Mouse (Mus musculus) T-helper 2 cell (primary cell): Measurements from ENCODE around the gene Srsf1.

Experiments
- in situ Hi-C: fragments of 300-600 bp; cut with MboI, MseI; formaldehyde crosslinking; loops from one replicate; pipeline ENCODE4 v1.15.1; 2025; ENCODE audit warnings: high pct_unique_total_duplicates

The Srsf1 gene

DNA sequence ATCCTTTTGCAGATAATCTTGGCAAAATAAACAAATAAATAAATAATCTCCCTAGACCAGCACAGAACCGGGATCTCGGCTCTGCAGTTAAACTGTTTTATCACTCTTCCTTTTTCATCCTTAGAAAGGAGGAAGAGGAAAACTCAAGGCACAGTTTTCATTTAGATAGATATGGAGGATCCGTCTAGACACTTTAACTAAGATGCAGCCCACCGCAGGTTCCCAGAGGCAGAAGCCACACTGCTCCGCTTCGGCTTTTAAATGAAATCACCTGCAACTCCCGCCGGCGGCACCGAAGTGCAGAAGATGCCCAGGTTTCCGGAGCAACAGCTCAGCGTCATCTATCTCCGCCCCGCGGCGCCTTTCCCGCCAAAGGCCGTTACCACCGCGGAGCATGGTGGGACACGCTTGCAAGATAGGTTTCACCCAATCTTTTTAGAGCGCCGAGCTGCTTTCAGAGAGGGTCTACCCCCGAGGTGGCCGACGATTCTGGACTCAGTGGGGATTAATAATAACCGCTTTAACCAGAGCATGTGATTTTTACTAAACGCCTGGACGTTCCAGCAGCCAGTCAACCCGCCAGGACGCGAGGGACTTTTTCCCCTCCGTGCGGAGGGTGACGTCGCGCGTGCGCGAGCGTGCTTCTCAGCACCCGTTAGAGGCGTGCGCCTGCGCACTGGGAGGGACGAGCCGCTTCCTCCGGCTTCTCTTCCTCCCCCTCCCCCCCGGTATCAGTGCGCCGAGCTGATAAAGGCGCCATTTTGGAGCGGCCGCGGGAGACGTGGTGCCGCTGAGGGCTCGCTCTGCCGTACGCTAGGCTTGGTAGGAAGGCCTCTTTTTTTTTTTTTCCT is at the start of gene Srsf1:
Gene Srsf1 (plus strand): TSS at position 430 of the 851 bp plus-strand sequence.
- in situ Hi-C loops = loop anchor here (10.0 kb wide), 2 partner anchors 292 to 578 kb away; no protein-coding TSS in a partner anchor

DNA sequence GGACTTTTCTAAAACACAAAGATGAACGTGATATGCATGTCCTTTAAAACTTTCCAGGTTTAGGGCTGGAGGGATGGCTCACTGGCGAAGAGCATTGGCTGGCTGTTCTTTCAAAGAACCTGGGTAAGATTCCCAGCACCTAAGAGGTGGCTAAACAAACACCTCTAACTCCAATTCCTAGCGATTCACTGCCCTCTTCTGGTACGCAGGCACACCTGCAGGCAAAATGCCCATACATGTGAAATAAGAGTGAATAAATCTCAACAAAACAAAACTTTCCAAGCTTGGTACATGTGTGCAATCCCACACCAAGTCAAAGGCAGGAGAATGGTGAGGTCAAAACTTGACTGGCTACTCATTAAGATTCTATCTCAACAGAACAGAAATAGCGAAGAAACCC is 47.4 kb upstream of the Srsf1 start:
- in situ Hi-C loops = loop anchor here (5.0 kb wide), 1 partner anchor 33 kb away; no protein-coding TSS in a partner anchor

DNA sequence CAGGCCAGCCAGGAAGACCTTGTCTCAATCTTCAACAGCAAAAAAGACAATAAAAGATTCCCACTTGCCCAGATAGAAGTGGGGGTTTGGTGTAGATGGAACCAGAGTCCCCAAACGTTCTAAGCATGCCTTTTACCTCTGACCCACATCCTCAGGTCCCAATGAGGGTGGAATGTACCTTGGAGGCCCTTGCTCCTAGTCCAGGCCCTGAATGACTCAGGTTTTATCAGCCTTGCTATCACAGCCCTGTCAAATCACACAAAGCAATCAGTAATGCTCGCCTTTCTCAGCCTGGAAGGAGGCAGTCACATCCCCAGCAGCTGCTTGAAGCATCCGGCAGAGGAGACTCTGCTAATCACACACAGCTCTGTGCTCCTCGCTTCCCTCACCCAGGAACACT is 44.4 kb upstream of the Srsf1 start:
- in situ Hi-C loops = no loop called here

DNA sequence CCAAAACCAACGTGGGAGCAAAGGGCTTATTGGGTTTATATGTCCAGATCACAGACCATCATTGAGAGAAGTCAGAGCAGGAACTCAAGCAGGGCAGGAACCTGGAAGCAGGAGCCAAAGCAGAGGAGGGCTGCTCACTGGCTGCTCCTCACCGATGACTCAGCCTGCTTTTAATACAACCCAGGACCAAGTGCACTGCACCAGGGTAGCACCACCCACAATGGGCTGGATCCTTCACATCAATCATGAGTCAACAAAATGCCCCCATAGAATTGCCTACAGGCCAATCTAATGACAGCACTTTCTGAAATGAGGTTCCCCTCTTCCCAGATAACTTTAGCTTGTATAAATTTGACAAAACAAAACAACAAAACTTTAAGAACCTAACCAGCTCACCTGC is 43.0 kb upstream of the Srsf1 start:
- in situ Hi-C loops = no loop called here

DNA sequence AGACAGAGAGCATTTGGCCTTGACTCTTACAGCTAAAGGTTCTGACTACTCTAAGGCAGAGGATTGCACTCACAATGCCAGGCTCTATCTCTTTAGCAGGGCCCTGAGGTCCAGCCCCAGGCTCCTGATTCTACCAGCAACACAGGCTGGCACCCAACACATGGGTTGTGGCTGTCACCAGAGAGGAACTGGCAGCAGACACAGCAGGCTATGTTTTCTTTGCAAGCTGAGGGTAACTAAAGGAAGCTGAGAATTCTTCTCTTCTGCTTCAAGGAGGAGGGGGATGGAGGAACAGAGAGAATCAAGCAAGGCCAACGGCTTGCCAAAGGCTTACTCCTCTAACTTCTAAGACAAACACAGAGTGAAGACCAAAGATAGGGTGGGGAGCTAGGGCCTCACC is 38.5 kb upstream of the Srsf1 start:
- in situ Hi-C loops = no loop called here

DNA sequence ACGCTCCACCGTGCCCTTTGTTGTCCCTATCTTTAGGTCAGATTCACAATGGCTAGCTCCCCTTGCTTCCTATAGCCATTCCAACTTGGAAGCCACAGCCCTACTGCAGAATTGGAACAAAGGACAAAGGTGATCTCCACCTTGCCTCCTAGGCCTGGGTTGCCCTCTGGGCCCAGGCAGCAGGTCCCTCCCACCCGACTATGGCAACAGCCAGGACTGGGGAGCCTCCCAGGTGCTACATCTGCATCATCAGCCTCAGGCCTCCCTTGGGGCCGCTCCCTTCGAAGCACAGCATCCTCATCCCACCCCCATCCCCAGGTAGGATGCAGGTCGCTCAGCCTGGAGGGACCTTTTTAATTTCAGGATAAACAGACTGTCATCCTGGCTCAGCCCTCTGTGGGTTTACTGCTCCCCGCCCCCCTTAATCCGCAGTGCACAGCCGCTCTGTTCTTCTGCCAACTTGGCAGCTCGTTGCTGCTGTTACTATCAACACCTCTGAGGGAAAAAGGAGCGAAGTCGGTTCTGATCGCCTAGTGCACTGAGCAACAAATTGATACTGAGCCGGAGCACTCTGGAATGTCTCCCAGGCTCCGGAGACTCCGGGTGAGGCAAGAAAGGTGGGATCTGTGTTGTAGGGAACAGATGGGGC is 37.5 kb upstream of the Srsf1 start:
- in situ Hi-C loops = no loop called here

DNA sequence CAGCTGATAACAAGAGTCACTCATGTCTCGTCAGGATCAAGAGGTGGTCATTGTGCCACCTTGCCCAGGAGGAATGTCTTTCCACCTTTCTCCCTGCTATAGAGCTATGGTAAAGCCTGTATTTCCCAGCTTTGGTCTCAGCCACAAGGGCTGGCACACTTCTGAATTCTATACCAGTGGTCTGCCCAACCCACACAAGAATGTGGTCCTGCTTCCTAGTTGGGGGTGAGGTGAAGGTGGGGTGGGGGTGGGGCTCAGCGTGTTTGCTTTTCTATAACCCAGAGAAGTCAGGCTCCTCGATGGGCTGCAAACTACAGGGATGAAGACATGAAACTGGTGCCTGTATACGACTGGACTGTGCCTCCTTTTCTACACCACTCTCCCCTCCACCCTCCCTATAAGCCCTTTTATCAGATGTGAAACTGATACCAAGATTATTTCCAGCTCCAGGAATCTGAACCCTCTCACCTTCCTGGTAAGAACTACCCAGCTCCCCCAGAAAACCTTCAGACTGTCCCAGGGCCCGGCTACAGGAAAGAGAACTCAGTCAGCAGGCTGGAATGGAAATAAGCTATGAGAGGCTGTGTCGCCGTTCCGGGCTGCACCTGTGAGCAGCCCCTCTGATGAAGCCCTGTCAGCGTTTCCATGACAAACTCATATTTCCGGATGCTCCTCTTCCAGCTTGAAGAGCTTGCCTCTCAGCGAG is 35.8 kb upstream of the Srsf1 start:
- in situ Hi-C loops = no loop called here

DNA sequence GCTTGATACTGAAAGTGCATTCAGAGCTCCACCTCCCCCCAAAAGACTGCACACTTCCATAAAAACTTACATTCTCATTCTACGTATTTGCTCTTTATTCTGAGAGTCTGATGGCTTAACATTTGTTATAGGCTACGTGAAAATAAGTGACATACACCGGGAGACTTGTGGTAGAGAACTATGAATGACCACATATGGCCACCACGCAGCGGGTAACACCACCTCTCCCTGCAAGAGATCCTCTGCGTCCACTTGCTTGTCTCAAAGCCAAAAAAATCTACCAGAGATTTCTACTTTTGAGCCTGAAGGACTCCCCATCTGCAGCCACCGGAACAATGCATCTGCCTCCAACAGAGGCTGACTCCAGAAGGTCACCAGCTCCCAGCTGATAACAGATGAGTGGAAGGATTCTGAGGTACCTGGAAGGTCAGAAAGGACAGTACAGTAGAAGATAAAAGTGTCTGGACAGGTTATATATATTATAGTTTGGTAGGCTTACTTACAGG is 35.2 kb upstream of the Srsf1 start:
- in situ Hi-C loops = no loop called here

DNA sequence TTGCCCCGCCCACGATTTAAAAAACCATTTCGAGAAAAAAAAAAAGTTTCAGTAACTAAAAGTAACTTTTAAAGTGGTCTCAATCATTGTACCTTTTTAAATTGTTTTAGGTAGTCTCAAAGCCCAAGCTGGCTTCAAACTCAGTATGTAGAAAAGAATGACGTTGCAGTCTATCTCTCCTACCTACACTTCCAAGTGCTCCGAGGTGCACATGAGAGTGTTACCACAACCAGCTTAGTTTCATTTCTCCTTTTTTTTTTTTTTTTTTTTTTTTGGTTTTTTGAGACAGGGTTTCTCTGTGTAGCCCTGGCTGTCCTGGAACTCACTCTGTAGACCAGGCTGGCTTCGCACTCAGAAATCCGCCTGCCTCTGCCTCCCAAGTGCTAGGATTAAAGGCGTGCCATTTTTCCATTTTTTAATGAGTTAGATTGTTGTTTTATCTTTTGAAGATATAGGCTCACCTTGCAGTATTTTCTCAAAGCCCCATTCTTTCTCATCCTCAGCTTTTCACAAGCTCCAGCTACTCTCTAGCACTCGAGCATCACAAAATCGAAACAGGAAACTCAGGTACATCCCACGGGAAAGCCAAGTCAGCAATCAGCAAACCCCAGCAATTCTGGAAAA is 34.4 kb upstream of the Srsf1 start:
- in situ Hi-C loops = no loop called here

DNA sequence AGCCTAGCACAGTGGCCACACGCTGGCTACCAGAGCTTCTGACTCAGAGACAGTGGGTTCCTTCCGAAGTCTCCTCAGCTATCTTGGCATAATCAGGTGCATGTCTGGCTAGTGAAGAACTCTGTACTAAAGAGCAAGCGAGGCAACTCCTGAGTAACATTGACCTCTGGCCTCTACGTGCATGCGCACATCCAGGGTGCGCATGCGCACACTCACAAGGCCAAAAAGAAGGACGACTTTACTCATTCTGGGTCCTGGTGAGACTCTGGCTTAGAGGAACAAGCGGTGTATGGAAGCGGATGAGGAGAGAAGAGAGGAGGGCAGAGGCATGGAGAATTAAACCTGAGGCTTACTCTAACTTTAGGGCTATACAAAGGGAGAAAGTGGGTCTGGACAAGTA is 33.5 kb upstream of the Srsf1 start:
- in situ Hi-C loops = no loop called here

DNA sequence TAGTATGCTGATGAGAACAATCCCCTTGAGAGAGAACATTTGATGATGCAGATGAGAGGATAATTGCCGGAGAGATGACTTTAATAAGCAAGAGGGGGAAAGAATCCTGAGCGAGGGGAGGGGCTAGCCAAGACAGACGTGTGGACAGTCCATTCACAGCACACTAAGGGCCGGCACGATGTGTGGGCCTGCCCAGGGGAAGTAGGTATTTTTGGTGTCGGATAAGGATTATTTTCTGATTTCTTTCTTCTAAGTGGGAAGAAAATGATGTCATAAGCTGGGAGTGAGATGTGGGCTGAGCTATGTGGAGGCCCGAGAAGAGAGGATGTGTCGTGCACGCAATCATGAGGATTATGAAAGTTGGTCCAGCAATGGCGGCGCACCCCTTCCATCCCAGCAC is 32.0 kb upstream of the Srsf1 start:
- in situ Hi-C loops = no loop called here

DNA sequence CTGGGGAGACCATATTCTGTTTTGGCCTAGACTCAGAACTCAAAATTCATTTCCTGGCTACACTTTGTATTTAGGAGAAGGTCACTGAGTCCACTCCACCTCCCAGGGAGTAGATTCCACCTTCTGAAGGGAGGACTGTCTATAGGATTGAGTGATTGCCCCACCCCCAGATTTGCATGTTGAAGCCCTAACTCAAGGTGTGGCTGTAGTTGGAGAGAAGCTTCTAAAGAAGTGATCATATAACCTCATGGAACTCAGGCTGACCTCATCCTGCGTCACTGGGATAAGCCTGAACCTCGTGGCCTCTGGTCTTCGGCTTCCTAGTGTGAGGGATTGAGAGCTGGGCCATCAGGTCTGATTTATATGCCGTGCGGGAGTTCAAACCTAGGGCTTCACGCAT is 31.4 kb upstream of the Srsf1 start:
- in situ Hi-C loops = no loop called here

DNA sequence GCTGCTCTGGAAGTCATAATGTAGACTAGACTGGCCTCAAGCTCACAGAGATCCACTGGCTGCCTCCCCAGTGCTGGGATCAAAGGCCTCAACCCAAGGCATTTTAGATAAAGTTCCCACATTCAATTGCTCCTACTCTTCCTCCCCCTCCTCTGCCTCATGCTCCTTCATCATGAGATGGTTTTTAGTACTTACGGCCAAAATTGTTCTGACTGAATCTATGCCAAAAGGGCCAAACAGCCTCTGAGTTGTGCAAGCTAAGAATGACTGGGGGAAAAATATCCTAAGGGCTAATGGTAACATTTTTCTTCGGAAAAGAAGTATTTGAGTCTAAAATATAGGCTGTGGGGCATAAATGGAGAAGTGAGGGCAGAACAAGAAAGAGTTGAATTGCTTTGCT is 23.2 kb upstream of the Srsf1 start:
- in situ Hi-C loops = no loop called here

DNA sequence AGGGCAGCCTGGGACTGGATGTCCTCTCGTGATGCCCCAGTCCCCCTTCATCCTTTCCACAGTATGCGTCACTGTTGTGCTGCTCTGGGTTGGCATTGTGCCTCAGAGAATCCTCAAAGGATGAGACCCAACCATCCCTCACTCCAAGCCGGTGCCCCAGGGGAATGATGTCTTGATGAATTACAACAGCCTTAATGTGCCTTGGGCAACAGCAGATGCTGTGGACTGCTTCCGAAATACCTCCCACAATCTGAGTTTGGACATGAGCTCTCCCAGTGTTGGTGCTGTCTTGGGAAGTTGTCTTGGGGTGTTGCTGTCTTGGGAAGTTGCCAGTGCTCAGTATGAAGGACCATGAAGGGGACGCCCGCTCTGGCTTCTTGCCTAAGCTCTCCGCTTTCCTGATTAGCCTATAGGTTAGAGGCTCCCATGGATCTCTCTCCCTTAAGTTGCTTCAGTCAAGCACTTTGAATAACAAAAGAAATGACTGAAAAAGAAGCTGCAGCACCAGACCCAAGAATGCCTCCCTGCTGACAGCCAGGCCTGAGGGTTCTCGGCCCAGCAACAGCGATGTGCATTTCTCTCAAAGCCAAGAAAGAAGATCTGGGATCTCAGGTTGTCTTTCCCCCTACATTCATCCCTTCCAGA is 19.7 kb upstream of the Srsf1 start:
- in situ Hi-C loops = no loop called here

DNA sequence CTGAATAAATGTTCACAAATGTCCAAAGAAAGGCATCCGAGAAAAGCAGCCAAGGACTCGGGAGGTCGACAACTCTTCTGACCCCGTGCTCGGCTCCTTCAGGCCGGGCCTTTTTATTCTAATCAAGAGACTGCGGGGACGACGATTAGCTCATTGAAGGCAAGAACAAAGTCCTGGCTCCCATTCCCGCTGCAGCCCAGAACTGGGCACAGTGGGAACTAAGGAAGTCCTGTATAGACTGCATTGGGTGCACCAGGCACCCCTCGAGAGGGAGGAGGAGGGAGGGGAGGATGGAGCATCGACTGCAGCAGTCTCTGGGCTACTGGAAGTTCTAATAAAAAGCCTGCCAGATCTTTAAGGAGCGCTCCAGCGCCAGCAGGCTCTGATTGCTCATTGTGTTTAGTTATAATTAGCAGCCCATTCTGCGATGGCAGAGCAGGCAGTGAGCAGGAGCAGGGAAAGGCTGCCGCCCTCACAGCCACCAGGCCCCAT is 18.9 kb upstream of the Srsf1 start:
- in situ Hi-C loops = no loop called here

DNA sequence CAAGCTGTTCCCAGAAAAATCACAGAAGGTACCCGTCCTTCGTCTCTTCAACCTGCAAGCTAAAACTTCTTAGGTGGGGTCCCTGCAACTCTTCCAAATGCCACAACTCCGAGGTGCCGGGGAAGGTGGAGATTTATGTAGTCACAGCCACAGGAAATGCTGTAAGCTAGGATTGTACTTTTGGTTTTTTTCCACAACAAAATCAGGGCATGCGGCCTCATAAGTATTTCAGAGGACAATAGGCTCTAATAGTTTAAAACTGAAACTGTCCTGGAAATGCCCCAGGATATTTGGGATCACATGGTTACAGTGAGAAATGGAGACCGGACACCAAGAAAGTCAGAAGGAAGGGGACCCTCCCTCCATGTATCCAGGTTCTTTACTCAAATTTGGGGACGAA is 17.0 kb upstream of the Srsf1 start:
- in situ Hi-C loops = loop anchor here (5.0 kb wide), 1 partner anchor 33 kb away; no protein-coding TSS in a partner anchor

DNA sequence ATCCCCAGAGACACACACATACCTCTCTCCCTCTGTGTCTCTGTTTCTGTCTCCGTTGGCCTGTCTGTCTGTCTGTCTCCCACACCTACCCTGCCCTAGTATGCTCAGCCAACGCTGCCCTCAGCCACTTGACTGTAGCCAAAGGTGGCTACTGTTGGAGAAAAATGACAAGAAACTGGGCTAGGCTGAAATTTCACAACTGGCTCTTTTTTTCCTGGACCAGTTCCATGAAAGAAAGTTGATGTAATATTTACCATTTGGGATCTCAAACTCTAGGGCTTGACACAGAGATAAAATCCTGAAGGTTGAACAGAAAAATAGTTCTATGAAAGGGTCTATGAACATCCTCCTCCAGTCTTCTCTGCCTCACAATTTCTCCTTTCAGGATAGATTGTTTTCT is 16.3 kb upstream of the Srsf1 start:
- in situ Hi-C loops = loop anchor here (5.0 kb wide), 1 partner anchor 34 kb away; no protein-coding TSS in a partner anchor

DNA sequence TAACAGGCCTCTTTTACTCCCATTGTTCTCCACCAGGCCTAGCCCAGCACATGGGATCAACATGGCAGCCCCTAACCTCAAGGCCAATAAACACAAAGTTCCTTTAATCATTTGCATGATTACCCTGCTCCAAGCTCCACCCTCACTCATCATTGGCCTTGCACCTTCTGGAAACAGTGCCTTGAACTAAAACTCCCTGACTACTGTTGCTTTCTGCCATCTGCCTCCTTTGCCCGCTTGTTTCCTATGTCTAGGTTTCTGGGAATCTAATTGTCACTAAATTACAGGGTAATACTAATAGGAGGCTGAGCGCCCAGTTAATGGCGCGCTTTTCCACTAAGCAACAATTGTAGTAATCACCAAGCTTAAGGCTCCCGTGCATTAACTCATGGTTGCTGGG is 15.4 kb upstream of the Srsf1 start:
- in situ Hi-C loops = loop anchor here (5.0 kb wide), 1 partner anchor 34 kb away; no protein-coding TSS in a partner anchor

DNA sequence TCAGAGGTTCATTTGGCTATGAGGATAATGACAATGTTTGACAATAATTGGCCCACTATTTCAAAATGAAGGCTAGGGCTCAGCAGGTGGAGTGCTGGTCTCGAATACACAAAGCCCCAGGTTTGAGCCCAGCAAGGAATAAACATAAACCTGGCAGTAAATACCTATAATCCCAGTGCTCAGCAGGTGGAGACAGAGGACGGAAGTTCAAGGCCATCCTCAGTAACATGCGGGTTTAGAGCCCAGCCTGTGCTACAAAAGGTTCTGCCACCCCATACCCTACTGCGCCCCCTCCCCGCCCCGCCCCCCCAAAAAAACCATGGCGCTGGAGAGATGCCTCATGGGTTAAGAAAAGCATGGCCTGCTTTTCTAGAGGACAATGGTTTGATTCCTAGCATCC is 11.2 kb upstream of the Srsf1 start:
- in situ Hi-C loops = no loop called here

DNA sequence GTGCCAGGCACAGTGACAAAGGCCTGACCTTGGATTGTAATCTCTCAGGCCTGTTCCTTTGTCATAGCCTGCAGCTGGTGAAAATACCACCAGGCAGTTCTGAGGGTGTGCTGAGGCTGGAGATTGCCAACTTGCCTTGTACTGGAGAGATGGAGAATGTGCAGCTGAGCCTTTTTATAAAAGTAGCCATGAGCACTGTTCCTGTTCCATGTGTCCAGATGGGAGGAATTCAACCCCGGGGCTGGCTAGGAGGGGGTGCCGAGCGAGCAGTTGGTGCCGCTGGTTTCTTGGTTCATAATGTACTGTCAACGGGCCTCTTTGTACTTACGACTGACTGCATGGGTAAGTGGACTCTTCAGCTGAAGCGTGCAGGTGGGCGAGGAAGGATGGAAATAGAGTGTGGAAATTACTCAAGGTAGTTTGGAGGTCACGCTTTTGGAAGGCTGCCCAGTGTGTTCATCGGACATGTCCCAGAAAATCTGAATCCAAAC is 10.4 kb upstream of the Srsf1 start:
- in situ Hi-C loops = no loop called here

DNA sequence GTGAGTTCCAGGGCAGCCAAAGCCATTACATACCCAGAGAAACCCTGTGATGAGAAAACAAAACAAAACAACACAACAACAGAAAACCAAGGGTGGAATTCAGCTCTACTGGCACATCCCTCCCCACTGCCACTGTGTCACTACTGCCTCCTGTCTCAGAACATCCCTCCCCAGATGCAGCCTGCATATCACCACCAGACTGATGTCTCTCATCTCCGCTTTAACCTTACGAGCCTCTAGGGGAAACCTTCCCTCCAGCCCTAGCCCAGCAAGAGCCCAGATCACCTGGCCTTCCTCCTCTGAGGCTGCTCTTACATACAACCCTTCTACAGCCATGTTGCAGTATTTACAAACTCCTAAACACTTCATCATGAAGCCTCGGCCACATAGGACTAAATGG is 9.8 kb upstream of the Srsf1 start:
- in situ Hi-C loops = no loop called here
